Mouse (Mus musculus): ENCODE measurements around the gene Fam83f. TPM values are rescaled to one million over a fixed set of nuclear protein-coding genes. Genes with fewer than 3 reads are reported as not detected.

The Fam83f gene
- 0.73 and 0.83 TPM in 2 replicates for polyA plus RNA-seq (2015; fragmentation: Nextera tagmentation; extraction: Ambion mirVana)

GRCm38 (mm10) chr15:80671295-80672252 lies at the start of gene Fam83f:
Gene Fam83f (plus strand): TSS chr15:80671847.
- peaks cover 67% of the 10 kb centered on the region for H3K27me3 ChIP-seq
- DNase-seq (no peak), ATAC-seq (ENCODE audit: low read depth) (peak; percentile 46; the same call in 1 of the 2 replicates)

GRCm38 (mm10) chr15:80623171-80623837 lies 48.3 kb upstream of the Fam83f start:
- peak overlapping the region; percentile 73 for H3K4me2 ChIP-seq
- H3K27ac ChIP-seq: peak overlapping the region; percentile 98
- peak overlapping the region; percentile 84 for H3K9ac ChIP-seq
- H3K9me3 ChIP-seq (replicated peaks): no peaks in the 10 kb centered on the region
- no peaks in the 10 kb centered on the region; the same call in 1 of the 2 replicates for H3K36me3 ChIP-seq
- H3K27me3 ChIP-seq: peaks cover 1% of the 10 kb centered on the region; the same call in 1 of the 2 replicates
- 20% methylated on average over 8 of the region's 8 CpGs for WGBS (ENCODE audit: insufficient replicate concordance)
- DNase-seq (peak; percentile 75), ATAC-seq (ENCODE audit: low read depth) (peak; percentile 99)
- peaks cover 83% of the 10 kb centered on the region for H3K4me1 ChIP-seq (replicated peaks)
- H3K4me3 ChIP-seq (replicated peaks): peak overlapping the region; percentile 66

More at GRCm38 (mm10) chr15:80671295-80672252, at the start of gene Fam83f:
- no peaks in the 10 kb centered on the region for H3K36me3 ChIP-seq
- H3K9ac ChIP-seq: peak within 1 kb of the TSS; percentile 34
- H3K27ac ChIP-seq: no peak within 1 kb of the TSS
- 9% methylated on average over 84 of the region's 85 CpGs for WGBS (ENCODE audit: insufficient replicate concordance)
- H3K9me3 ChIP-seq (replicated peaks): no peaks in the 10 kb centered on the region
- peak within 1 kb of the TSS; percentile 61 for H3K4me2 ChIP-seq
- H3K4me1 ChIP-seq (replicated peaks): peaks cover 12% of the 10 kb centered on the region
- H3K4me3 ChIP-seq (replicated peaks): peak within 1 kb of the TSS; percentile 46

- ATAC-seq (ENCODE audit: low read depth): no peak
- Histone ChIP-seq H3K9me3 (replicated peaks) (no peaks in the 10 kb centered on the region), H3K4me1 (replicated peaks) (peaks cover 66% of the 10 kb centered on the region), H3K9ac (0 out of 2 replicates have a peak overlapping the region, but pooled peaks have one; percentile 4), H3K4me2 (peak overlapping the region; percentile 73), H3K27ac (0 out of 2 replicates have a peak overlapping the region, but pooled peaks have one; percentile 8), H3K4me3 (replicated peaks) (peak overlapping the region; percentile 66), H3K27me3 (peaks cover 26% of the 10 kb centered on the region), H3K36me3 (no peaks in the 10 kb centered on the region; the same call in 1 of the 2 replicates)
- WGBS (ENCODE audit: insufficient replicate concordance): 53% methylated on average over 6 of the region's 6 CpGs
- DNase-seq: no peak
Measured at GRCm38 (mm10) chr15:80626472-80626871, 45.2 kb upstream of the Fam83f start.

GRCm38 (mm10) chr15:80630147-80630546 lies 41.5 kb upstream of the Fam83f start:
- ATAC-seq (ENCODE audit: low read depth): no peak

GRCm38 (mm10) chr15:80630711-80631110 lies 40.9 kb upstream of the Fam83f start:
- Histone ChIP-seq H3K9me3 (replicated peaks) (no peaks in the 10 kb centered on the region), H3K4me3 (replicated peaks) (no peak overlapping the region), H3K4me2 (no peak overlapping the region), H3K27me3 (peaks cover 50% of the 10 kb centered on the region), H3K4me1 (replicated peaks) (peaks cover 31% of the 10 kb centered on the region), H3K27ac (no peak overlapping the region), H3K36me3 (no peaks in the 10 kb centered on the region; the same call in 1 of the 2 replicates), H3K9ac (no peak overlapping the region)
- WGBS (ENCODE audit: insufficient replicate concordance): 54% methylated on average over 14 of the region's 14 CpGs
- DNase-seq: no peak
- ATAC-seq (ENCODE audit: low read depth): no peak

More at GRCm38 (mm10) chr15:80630147-80630546, 41.5 kb upstream of the Fam83f start:
- Histone ChIP-seq H3K27ac (no peak overlapping the region), H3K9me3 (replicated peaks) (no peaks in the 10 kb centered on the region), H3K27me3 (peaks cover 46% of the 10 kb centered on the region), H3K9ac (no peak overlapping the region), H3K4me2 (no peak overlapping the region), H3K4me3 (replicated peaks) (no peak overlapping the region), H3K36me3 (no peaks in the 10 kb centered on the region; the same call in 1 of the 2 replicates), H3K4me1 (replicated peaks) (peaks cover 30% of the 10 kb centered on the region)
- no peak for DNase-seq
- WGBS (ENCODE audit: insufficient replicate concordance): 37% methylated on average over 7 of the region's 7 CpGs

GRCm38 (mm10) chr15:80631311-80631710 lies 40.3 kb upstream of the Fam83f start:
- DNase-seq: no peak
- Histone ChIP-seq H3K27me3 (peaks cover 56% of the 10 kb centered on the region), H3K4me2 (no peak overlapping the region), H3K4me3 (replicated peaks) (no peak overlapping the region), H3K36me3 (no peaks in the 10 kb centered on the region; the same call in 1 of the 2 replicates), H3K27ac (no peak overlapping the region), H3K9me3 (replicated peaks) (no peaks in the 10 kb centered on the region), H3K9ac (no peak overlapping the region), H3K4me1 (replicated peaks) (peaks cover 25% of the 10 kb centered on the region)
- ATAC-seq (ENCODE audit: low read depth): no peak
- WGBS (ENCODE audit: insufficient replicate concordance): 39% methylated on average over 2 of the region's 2 CpGs

- H3K4me1 ChIP-seq (replicated peaks): peaks cover 20% of the 10 kb centered on the region
- H3K27ac ChIP-seq: no peak overlapping the region
- H3K36me3 ChIP-seq: no peaks in the 10 kb centered on the region; the same call in 1 of the 2 replicates
- DNase-seq (no peak), ATAC-seq (ENCODE audit: low read depth) (no peak)
- H3K27me3 ChIP-seq: peaks cover 65% of the 10 kb centered on the region
- H3K4me3 ChIP-seq (replicated peaks): no peak overlapping the region
- H3K9ac ChIP-seq: no peak overlapping the region
- 75% methylated on average over 13 of the region's 13 CpGs for WGBS (ENCODE audit: insufficient replicate concordance)
- H3K4me2 ChIP-seq: no peak overlapping the region
- H3K9me3 ChIP-seq (replicated peaks): no peaks in the 10 kb centered on the region
Measured at GRCm38 (mm10) chr15:80632280-80632893, 39.3 kb upstream of the Fam83f start.

GRCm38 (mm10) chr15:80634391-80635193 lies 37.1 kb upstream of the Fam83f start:
- 29% methylated on average over 11 of the region's 11 CpGs for WGBS (ENCODE audit: insufficient replicate concordance)
- Histone ChIP-seq H3K27me3 (peaks cover 64% of the 10 kb centered on the region), H3K36me3 (peaks cover 11% of the 10 kb centered on the region; the same call in 1 of the 2 replicates), H3K9me3 (replicated peaks) (no peaks in the 10 kb centered on the region), H3K27ac (no peak overlapping the region), H3K4me1 (replicated peaks) (peaks cover 28% of the 10 kb centered on the region), H3K9ac (no peak overlapping the region), H3K4me2 (no peak overlapping the region), H3K4me3 (replicated peaks) (no peak overlapping the region)
- ATAC-seq (ENCODE audit: low read depth) (no peak), DNase-seq (peak; percentile 40)

- Histone ChIP-seq H3K9me3 (replicated peaks) (no peaks in the 10 kb centered on the region), H3K4me1 (replicated peaks) (peaks cover 24% of the 10 kb centered on the region; the same call in 1 of the 2 replicates), H3K27me3 (peaks cover 44% of the 10 kb centered on the region), H3K27ac (no peak overlapping the region), H3K4me3 (replicated peaks) (no peak overlapping the region), H3K4me2 (no peak overlapping the region), H3K36me3 (peaks cover 15% of the 10 kb centered on the region; the same call in 1 of the 2 replicates), H3K9ac (no peak overlapping the region)
- WGBS (ENCODE audit: insufficient replicate concordance): 50% methylated on average over 13 of the region's 13 CpGs
- DNase-seq (no peak), ATAC-seq (ENCODE audit: low read depth) (no peak)
Measured at GRCm38 (mm10) chr15:80636757-80637372, 34.8 kb upstream of the Fam83f start.
